Mouse (Mus musculus) neural tube, embryonic 11.5 days (tissue): ENCODE results near the gene Evc. TPM values are rescaled to one million over a fixed set of nuclear protein-coding genes. Genes with fewer than 3 reads are reported as not detected.

ENCODE experiments used
- ATAC-seq: fragments of 200-750 bp; cut with Nextera tagmentation; 2 replicates; pipeline ENCODE4 v1.8.0; 2017; ENCODE audit warnings: moderate number of reproducible peaks, mild to moderate bottlenecking, moderate TSS enrichment, moderate library complexity; ENCODE audit not compliant: insufficient read depth, low FRiP score, low TSS enrichment
- DNase-seq: peaks from one replicate; pipeline ENCODE4 v3.0.0-alpha.2; 2015; ENCODE audit warnings: low spot score
- H3K27ac ChIP-seq: fragments of 300-500 bp; sonication (generic); 2 replicates; pipeline ENCODE4 v1.5.1; 2014; ENCODE audit warnings: low read depth, mild to moderate bottlenecking, low read length
- H3K27me3 ChIP-seq: fragments of 300-500 bp; sonication (generic); 2 replicates; pipeline ENCODE4 v1.6.1; 2014; ENCODE audit warnings: mild to moderate bottlenecking, low read length, mixed read lengths; ENCODE audit not compliant: control insufficient read depth, insufficient read depth
- H3K36me3 ChIP-seq: fragments of 300-500 bp; sonication (generic); 2 replicates; pipeline ENCODE4 v1.6.1; 2014; ENCODE audit warnings: mild to moderate bottlenecking, low read length, moderate library complexity, mixed read lengths; ENCODE audit not compliant: control insufficient read depth, insufficient read depth
- H3K4me1 ChIP-seq: fragments of 300-500 bp; sonication (generic); 2 replicates; pipeline ENCODE4 v1.6.1; 2014; ENCODE audit warnings: low read length, mixed read lengths; ENCODE audit not compliant: control insufficient read depth, insufficient read depth
- H3K4me2 ChIP-seq: fragments of 300-500 bp; sonication (generic); 2 replicates; pipeline ENCODE4 v1.6.1; 2014; ENCODE audit warnings: low read depth, mild to moderate bottlenecking, moderate library complexity
- H3K4me3 ChIP-seq: fragments of 300-500 bp; sonication (generic); 2 replicates; pipeline ENCODE4 v1.5.1; 2014; ENCODE audit warnings: low read depth, low read length
- H3K9ac ChIP-seq: fragments of 300-500 bp; sonication (generic); 2 replicates; pipeline ENCODE4 v1.6.1; 2014; ENCODE audit warnings: mild to moderate bottlenecking, low read length
- H3K9me3 ChIP-seq: fragments of 300-500 bp; sonication (generic); 2 replicates; pipeline ENCODE4 v1.6.1; 2016; ENCODE audit warnings: low read length; ENCODE audit not compliant: control insufficient read depth
- WGBS: fragments of 180-500 bp; shearing (Covaris S2); extraction: QIAGEN DNeasy Blood & Tissue Kit; methylation state at CpG from one replicate; pipeline ENCODE4 v1.1.7; 2014; 5-methylcytosine and 5-hydroxymethylcytosine counted together
- polyA plus RNA-seq: library from polyadenylated mRNA; unstranded; fragments of >200 nt; fragmentation: Nextera tagmentation; extraction: Ambion mirVana; gene quantifications from 2 replicates; pipeline ENCODE4 v1.2.1, GENCODE M21; 2014

Evc gene
- polyA plus RNA-seq, 1 experiment from 2014 or later, result 12.9 TPM

GRCm38 (mm10) chr5:37289236-37289635 lies 47.5 kb downstream of the Evc start:
- DNase-seq, result peak; percentile 56

DNA sequence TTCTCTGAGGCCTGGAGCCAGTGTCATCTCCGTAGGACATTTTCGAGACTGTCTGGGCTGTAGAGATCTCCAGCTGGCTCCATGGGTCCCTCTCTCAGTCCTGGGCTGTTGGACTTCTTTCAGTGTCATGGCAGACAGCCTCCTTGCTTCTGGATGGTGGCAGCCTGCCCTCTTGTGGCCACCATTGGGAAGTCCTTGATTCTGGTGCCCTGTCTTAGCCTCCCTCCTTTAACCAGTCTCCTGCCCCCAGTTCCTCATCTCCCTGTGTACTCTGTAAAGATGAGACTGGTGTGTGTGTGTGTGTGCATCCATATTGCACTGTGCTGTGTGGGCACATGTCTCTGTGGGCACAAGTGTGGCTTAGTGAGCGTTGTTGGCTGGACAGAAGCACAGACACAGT lies 48.3 kb downstream of the Evc start:
- Histone ChIP-seq H3K27me3 (no peaks in the 10 kb centered on the region), H3K36me3 (peaks cover 3% of the 10 kb centered on the region), H3K27ac (no peak overlapping the region), H3K9ac (no peak overlapping the region), H3K4me2 (no peak overlapping the region), H3K4me3 (no peak overlapping the region), H3K4me1 (no peaks in the 10 kb centered on the region), H3K9me3 (no peaks in the 10 kb centered on the region)
- DNase-seq (peak; percentile 71), ATAC-seq (peak; percentile 24; the same call in 1 of the 2 replicates)
- 73% methylated on average over 3 of the region's 3 CpGs for WGBS

More at GRCm38 (mm10) chr5:37289236-37289635, 47.5 kb downstream of the Evc start:
- H3K4me2 ChIP-seq, result no peak overlapping the region
- 20% methylated on average over 3 of the region's 3 CpGs for WGBS
- H3K4me1 ChIP-seq, result no peaks in the 10 kb centered on the region
- no peak overlapping the region for H3K4me3 ChIP-seq
- no peaks in the 10 kb centered on the region for H3K9me3 ChIP-seq
- H3K36me3 ChIP-seq, result peaks cover 3% of the 10 kb centered on the region
- H3K27ac ChIP-seq, result no peak overlapping the region
- no peak overlapping the region for H3K9ac ChIP-seq
- ATAC-seq, result no peak
- no peaks in the 10 kb centered on the region for H3K27me3 ChIP-seq

DNA sequence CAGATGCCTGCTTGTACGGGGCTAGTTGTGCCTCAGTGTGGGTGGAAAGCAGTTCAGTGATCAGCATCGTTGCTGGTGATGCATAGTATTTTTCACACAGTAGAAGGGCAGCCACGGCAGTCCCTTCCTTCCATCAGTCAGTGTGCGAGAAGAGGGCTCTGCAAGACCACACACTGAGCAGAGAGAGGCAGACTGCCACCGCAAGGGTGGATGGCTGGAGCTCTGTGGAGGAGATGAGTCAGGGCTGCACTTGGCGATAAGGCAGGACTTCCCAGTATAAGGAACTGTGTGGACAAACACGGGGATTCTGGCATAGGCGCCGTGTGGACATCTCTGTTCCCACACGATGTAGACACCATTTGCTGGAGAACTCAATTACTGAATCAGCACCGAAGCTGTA lies 55.7 kb downstream of the Evc start:
- no peak for ATAC-seq
- H3K27me3 ChIP-seq, result no peaks in the 10 kb centered on the region
- no peak overlapping the region for H3K9ac ChIP-seq
- no peaks in the 10 kb centered on the region for H3K4me1 ChIP-seq
- no peak for DNase-seq
- H3K4me2 ChIP-seq, result no peak overlapping the region
- no peak overlapping the region for H3K27ac ChIP-seq
- no peak overlapping the region for H3K4me3 ChIP-seq
- H3K36me3 ChIP-seq, result peaks cover 12% of the 10 kb centered on the region
- 92% methylated on average over 11 of the region's 11 CpGs for WGBS
- no peaks in the 10 kb centered on the region for H3K9me3 ChIP-seq

DNA sequence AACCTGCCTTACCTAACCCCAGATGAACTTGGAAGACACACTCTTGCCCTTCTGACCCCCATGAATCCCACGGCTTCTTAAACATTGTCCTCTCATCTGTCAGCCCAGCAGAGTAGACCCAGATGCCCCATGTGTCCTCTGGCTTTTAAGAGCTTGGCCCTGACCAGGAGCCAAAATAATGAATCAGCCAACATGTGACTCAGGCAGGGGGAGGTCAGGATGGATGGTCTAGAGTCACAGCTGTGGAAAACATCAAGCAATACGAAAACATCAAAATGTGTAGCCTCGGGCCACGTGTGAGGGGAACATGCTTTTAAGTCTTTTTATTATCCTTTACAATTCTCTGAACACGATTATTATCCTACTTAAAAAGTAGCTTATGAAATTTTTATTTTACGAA lies 72.9 kb downstream of the Evc start:
- Histone ChIP-seq H3K4me1 (peaks cover 3% of the 10 kb centered on the region; the same call in 1 of the 2 replicates), H3K9ac (no peak overlapping the region), H3K4me2 (no peak overlapping the region), H3K9me3 (no peaks in the 10 kb centered on the region), H3K27me3 (no peaks in the 10 kb centered on the region), H3K27ac (no peak overlapping the region), H3K36me3 (no peaks in the 10 kb centered on the region), H3K4me3 (no peak overlapping the region)
- 49% methylated on average over 6 of the region's 6 CpGs for WGBS
- ATAC-seq (no peak), DNase-seq (no peak)

- no peaks in the 10 kb centered on the region for H3K27me3 ChIP-seq
- ATAC-seq (no peak), DNase-seq (no peak)
- no peaks in the 10 kb centered on the region for H3K9me3 ChIP-seq
- H3K4me1 ChIP-seq, result peaks cover 7% of the 10 kb centered on the region; the same call in 1 of the 2 replicates
- no peaks in the 10 kb centered on the region for H3K36me3 ChIP-seq
- 58% methylated on average over 5 of the region's 5 CpGs for WGBS
- H3K27ac ChIP-seq, result no peak overlapping the region
- H3K4me3 ChIP-seq, result no peak overlapping the region
- H3K9ac ChIP-seq, result no peak overlapping the region
- H3K4me2 ChIP-seq, result no peak overlapping the region
Observed at GRCm38 (mm10) chr5:37261734-37262133, 75.0 kb downstream of the Evc start.

- H3K27me3 ChIP-seq, result no peaks in the 10 kb centered on the region
- H3K36me3 ChIP-seq, result no peaks in the 10 kb centered on the region
- H3K4me3 ChIP-seq, result no peak overlapping the region
- H3K9ac ChIP-seq, result no peak overlapping the region
- peaks cover 12% of the 10 kb centered on the region; the same call in 1 of the 2 replicates for H3K4me1 ChIP-seq
- DNase-seq, result peak; percentile 49
- 72% methylated on average over 5 of the region's 5 CpGs for WGBS
- H3K27ac ChIP-seq, result no peak overlapping the region
- no peaks in the 10 kb centered on the region for H3K9me3 ChIP-seq
- H3K4me2 ChIP-seq, result no peak overlapping the region
- no peak for ATAC-seq
Observed at GRCm38 (mm10) chr5:37257243-37257642, 79.5 kb downstream of the Evc start.

GRCm38 (mm10) chr5:37256823-37257222 lies 79.9 kb downstream of the Evc start:
- 72% methylated on average over 7 of the region's 7 CpGs for WGBS

GRCm38 (mm10) chr5:37254523-37254922 lies 82.2 kb downstream of the Evc start:
- no peaks in the 10 kb centered on the region for H3K9me3 ChIP-seq
- H3K4me1 ChIP-seq, result 0 out of 2 replicates have a peak, but pooled peaks cover 8% of the 10 kb centered on the region
- 89% methylated on average over 4 of the region's 4 CpGs for WGBS
- no peak overlapping the region for H3K27ac ChIP-seq
- H3K4me2 ChIP-seq, result no peak overlapping the region
- no peaks in the 10 kb centered on the region for H3K36me3 ChIP-seq
- ATAC-seq, result no peak
- H3K9ac ChIP-seq, result no peak overlapping the region
- H3K4me3 ChIP-seq, result no peak overlapping the region
- no peak for DNase-seq
- no peaks in the 10 kb centered on the region for H3K27me3 ChIP-seq

More at GRCm38 (mm10) chr5:37256823-37257222, 79.9 kb downstream of the Evc start:
- H3K4me2 ChIP-seq, result no peak overlapping the region
- no peak for DNase-seq
- no peak overlapping the region for H3K27ac ChIP-seq
- H3K9ac ChIP-seq, result no peak overlapping the region
- H3K4me1 ChIP-seq, result peaks cover 12% of the 10 kb centered on the region; the same call in 1 of the 2 replicates
- H3K27me3 ChIP-seq, result no peaks in the 10 kb centered on the region
- no peak for ATAC-seq
- H3K4me3 ChIP-seq, result no peak overlapping the region
- H3K36me3 ChIP-seq, result no peaks in the 10 kb centered on the region
- no peaks in the 10 kb centered on the region for H3K9me3 ChIP-seq

DNA sequence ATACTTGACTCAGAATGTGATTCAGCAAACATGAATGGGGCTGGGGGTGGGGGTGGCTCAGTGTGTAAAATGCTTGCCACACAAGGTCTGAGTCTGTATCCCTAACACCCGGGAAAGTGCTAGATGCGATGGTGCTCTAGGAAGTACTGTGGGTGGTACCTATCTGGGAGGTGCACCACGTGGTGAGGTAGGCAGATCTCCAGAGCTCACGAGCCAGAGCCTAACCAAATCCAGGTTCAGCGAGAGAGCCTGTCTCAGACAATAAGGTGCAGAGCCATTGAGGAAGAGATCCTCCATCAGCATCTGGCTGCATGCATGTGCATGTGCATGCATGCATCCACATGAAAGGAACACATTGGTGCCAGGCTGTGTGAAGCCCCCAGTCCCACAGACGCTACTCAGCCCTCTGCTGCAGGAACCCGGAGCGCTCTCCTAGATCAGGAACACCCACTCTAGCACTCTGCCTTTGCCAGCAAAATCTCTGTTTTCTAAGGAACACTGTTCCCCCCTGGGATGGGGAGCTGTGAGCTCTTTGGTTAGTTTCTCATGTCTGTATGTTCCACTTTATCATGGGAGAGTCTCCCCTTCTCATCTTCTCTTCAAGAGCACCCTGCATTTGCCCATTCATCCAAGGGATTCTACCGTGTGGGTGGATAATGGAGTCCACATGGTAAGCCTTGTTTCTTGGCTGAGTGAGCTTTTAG lies 84.4 kb downstream of the Evc start:
- WGBS, result 87% methylated on average over 9 of the region's 9 CpGs
- Histone ChIP-seq H3K9me3 (no peaks in the 10 kb centered on the region), H3K4me3 (no peak overlapping the region), H3K36me3 (no peaks in the 10 kb centered on the region), H3K4me1 (peaks cover 15% of the 10 kb centered on the region), H3K4me2 (no peak overlapping the region), H3K27ac (no peak overlapping the region), H3K27me3 (no peaks in the 10 kb centered on the region), H3K9ac (no peak overlapping the region)
- no peak for DNase-seq
- no peak for ATAC-seq
